Mouse (Mus musculus): Measurements from ENCODE around the gene Mrtfa. TPM values are rescaled to one million over a fixed set of nuclear protein-coding genes. Genes with fewer than 3 reads are reported as not detected.

The Mrtfa gene
- polyA plus RNA-seq, 1 experiment, result 2.7 TPM

DNA sequence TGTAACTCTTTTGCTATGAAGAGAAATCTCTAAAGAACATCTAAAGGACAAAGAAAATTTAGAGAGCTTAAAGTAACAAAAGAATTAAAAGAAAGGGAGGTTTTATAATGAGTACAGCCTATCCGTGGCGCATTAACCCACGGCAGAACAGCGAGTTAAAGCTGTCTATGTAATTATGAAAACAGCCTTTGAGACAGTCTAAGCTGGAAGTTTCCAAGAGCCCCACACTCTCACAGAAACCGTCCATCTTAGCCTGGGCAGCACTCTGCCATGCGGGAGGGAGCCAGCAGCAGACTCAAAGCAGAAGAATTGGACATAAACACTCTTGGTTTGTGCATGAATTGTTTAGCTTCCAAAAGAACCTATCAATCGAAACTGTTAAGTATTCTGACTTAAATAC, 103.0 kb downstream of the Mrtfa start:
- H3K4me1 ChIP-seq (ENCODE audit: control insufficient read depth, insufficient read depth, insufficient read length, low read length), result peaks cover 6% of the 10 kb centered on the region
- no peak overlapping the region for H3K4me3 ChIP-seq (ENCODE audit: insufficient read depth, low read depth, low read length)
- 0 out of 2 replicates have a peak overlapping the region, but pooled peaks have one; percentile 13 for H3K27ac ChIP-seq (replicated peaks; ENCODE audit: low read depth, low read length)

DNA sequence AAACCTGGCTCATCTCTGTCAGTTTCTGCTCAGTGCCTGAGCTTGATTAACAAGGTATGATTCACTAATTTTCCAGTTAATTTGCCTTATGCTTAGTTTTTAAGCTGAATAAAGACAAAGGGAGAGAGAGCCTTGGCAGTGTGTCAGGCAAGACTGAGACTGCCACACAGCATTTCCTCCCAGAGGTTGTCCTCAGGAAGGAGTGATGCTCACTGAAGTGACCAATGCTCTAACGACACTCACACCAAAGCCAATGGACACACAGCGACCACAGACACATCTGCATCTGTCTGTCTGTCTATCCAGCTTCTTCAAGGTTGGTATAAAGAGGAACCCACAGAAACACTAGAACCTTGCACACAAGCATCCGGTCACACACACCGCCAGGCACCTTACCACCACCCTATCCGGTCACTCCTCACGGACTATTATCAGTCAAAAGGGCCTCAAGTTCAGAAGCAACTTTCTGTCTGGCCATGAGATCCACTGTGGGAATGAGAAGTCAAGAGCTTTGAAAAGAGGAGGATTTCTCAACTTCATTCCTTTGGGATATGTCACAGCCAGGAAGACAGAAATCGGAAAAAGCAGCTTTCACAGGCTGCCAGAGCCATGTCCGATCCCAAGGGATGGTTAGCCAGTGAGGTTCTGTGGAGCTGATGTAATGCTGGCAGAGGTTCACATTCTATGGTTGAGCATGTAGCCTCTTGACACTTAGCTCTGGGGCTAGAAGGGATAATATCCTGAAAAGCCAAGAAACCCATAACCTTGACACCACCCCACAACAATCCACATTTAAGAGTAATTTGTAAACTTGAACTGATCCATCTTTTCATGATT, 103.7 kb downstream of the Mrtfa start:
- H3K27ac ChIP-seq (replicated peaks; ENCODE audit: low read depth, low read length), result peak overlapping the region; percentile 30
- peaks cover 6% of the 10 kb centered on the region for H3K4me1 ChIP-seq (ENCODE audit: control insufficient read depth, insufficient read depth, insufficient read length, low read length)
- H3K4me3 ChIP-seq (ENCODE audit: insufficient read depth, low read depth, low read length), result no peak overlapping the region

DNA sequence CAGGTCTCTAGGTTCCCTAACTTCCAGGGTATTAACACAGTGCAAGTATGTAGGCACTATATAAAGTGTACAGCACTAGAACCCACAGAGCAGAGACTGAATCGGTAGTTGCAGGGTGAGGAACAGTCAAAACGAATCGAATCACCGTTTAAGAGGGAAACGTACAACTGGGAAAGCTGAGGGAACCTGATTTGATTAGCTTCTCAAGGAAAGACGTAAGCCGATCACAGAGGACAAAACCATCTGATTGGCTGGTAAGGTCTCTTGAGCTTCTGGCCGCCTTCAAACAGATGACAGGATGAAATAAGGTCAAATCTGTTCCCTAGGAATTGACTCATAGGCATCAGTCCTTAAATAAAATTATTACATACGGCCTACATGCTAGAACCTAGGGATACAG, 106.7 kb downstream of the Mrtfa start:
- H3K4me1 ChIP-seq (ENCODE audit: control insufficient read depth, insufficient read depth, insufficient read length, low read length), result peaks cover 11% of the 10 kb centered on the region
- peak overlapping the region; percentile 74 for H3K27ac ChIP-seq (replicated peaks; ENCODE audit: low read depth, low read length)
- no peak overlapping the region for H3K4me3 ChIP-seq (ENCODE audit: insufficient read depth, low read depth, low read length)

DNA sequence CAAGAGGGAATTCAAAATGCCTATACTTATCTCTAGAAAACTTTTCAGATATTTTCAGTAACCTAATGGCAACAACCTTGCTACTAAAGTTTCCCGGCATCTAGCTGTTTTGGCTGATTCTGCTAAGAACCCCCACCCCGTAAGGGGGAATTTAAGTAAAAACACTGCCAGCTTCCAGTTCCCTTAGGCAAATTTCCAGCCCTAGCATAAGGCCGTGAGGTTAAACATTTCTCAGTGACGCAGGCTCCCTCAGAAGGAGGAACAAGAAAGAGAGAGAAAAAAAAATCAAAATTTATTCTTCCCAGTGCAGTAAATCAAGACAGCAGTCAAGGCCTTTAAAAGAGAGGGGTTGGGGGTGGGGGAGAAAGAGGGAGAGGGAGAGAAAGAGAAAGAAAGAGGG, 107.3 kb downstream of the Mrtfa start:
- peaks cover 11% of the 10 kb centered on the region for H3K4me1 ChIP-seq (ENCODE audit: control insufficient read depth, insufficient read depth, insufficient read length, low read length)

DNA sequence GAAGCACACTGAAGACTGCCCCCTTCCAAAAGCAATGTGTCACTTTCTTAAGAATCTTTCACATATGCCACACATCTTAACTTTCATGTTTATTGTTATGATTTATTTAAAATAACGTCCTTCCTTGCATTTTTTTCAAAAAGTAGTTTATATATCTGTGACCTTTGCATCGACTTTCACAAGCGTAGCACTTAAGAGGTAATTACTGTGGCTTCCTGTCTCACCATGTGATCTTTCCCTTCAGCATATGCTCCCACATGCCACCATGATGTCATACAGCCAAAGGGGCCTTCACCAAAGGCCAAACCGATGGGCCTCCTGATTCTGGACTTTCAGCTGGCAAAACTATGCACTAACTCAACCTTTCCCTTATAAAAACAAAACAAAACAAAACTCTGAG, 109.3 kb downstream of the Mrtfa start:
- Histone ChIP-seq H3K27ac (replicated peaks; ENCODE audit: low read depth, low read length) (no peak overlapping the region), H3K4me3 (ENCODE audit: insufficient read depth, low read depth, low read length) (no peak overlapping the region), H3K4me1 (ENCODE audit: control insufficient read depth, insufficient read depth, insufficient read length, low read length) (peaks cover 4% of the 10 kb centered on the region; the same call in 1 of the 2 replicates)

More for the DNA sequence above, 107.3 kb downstream of the Mrtfa start:
- Histone ChIP-seq H3K27ac (replicated peaks; ENCODE audit: low read depth, low read length) (peak overlapping the region; percentile 74), H3K4me3 (ENCODE audit: insufficient read depth, low read depth, low read length) (no peak overlapping the region)

DNA sequence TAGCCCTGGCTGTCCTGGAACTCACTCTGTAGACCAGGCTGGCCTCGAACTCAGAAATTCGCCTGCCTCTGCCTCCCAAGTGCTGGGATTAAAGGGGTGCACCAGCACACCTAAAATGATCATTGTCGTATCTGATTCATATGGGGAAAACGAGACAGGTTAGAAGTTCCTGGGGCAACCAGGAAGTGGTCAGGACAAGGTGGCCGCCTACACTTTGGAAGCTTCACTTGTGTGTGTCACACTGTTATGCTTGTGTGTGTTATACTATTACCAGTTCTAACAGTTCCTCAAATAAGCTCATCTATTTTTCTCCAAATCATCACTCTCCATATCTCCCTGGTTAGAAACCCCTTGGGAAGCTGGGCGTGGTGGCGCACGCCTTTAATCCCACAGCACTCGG, 110.2 kb downstream of the Mrtfa start:
- H3K4me1 ChIP-seq (ENCODE audit: control insufficient read depth, insufficient read depth, insufficient read length, low read length), result peaks cover 4% of the 10 kb centered on the region; the same call in 1 of the 2 replicates

DNA sequence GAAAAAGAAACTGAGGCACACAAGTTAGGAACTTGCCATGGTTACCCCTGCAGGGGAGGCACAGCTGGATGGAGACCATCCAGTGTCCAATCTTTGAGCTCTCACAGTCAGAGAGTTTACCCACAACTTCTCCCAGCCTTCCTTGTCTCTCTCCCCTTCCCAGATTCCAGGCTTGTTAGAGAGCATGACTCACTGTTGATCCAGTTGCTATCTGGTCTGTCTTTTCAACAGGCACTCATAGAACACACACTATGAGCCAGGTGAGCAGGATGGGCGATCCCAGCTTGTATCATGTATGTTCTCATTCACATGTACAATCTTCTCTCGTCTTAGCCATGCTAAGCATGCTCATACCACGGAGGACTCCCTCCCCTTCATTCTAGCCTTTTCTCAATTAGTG, 111.3 kb downstream of the Mrtfa start:
- peaks cover 4% of the 10 kb centered on the region; the same call in 1 of the 2 replicates for H3K4me1 ChIP-seq (ENCODE audit: control insufficient read depth, insufficient read depth, insufficient read length, low read length)

More for the DNA sequence above, 110.2 kb downstream of the Mrtfa start:
- Histone ChIP-seq H3K4me3 (ENCODE audit: insufficient read depth, low read depth, low read length) (no peak overlapping the region), H3K27ac (replicated peaks; ENCODE audit: low read depth, low read length) (no peak overlapping the region)

DNA sequence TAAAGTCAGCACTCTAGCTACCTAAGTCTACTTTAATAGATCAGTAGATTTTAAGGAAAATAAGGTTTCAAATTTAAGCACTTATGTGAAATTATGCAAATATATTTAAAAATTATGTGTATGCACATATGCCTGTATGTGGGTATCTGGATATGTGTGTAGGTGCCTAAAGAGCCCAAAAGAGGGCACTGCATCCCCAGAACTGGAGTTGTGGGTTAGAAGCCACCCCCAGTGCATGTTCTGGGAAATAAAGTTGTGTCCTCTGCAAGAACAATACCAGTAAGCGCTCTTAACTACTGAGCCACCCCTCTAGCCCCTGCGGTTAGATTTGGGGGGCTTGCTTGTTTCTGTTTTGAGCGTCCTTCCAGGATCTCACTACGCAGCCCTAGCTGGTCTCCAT, 113.0 kb downstream of the Mrtfa start:
- H3K4me1 ChIP-seq (ENCODE audit: control insufficient read depth, insufficient read depth, insufficient read length, low read length), result peaks cover 4% of the 10 kb centered on the region; the same call in 1 of the 2 replicates
- H3K4me3 ChIP-seq (ENCODE audit: insufficient read depth, low read depth, low read length), result no peak overlapping the region
- no peak overlapping the region for H3K27ac ChIP-seq (replicated peaks; ENCODE audit: low read depth, low read length)

More for the DNA sequence above, 111.3 kb downstream of the Mrtfa start:
- Histone ChIP-seq H3K4me3 (ENCODE audit: insufficient read depth, low read depth, low read length) (no peak overlapping the region), H3K27ac (replicated peaks; ENCODE audit: low read depth, low read length) (no peak overlapping the region)

DNA sequence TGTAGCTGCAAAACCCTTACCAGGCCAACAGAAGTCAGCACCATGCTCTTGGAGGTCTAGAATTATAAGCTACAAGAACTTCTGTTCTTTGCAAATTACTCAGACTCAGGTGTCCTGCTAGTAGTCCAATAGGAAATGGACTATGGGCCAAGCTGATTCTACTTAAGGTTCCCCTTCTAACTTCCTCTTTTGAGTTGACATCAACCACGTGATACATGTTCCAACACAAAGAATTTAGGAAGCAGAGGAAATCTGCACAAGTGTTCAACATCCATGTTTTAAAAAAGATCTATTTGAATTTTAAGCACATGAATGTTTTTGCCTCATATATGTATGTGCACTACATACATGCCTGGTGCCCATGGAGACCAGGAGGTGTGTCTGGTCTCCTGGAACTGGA, 116.0 kb downstream of the Mrtfa start:
- 0 out of 2 replicates have a peak overlapping the region, but pooled peaks have one; percentile 31 for H3K27ac ChIP-seq (replicated peaks; ENCODE audit: low read depth, low read length)
- no peak overlapping the region for H3K4me3 ChIP-seq (ENCODE audit: insufficient read depth, low read depth, low read length)
- H3K4me1 ChIP-seq (ENCODE audit: control insufficient read depth, insufficient read depth, insufficient read length, low read length), result no peaks in the 10 kb centered on the region

DNA sequence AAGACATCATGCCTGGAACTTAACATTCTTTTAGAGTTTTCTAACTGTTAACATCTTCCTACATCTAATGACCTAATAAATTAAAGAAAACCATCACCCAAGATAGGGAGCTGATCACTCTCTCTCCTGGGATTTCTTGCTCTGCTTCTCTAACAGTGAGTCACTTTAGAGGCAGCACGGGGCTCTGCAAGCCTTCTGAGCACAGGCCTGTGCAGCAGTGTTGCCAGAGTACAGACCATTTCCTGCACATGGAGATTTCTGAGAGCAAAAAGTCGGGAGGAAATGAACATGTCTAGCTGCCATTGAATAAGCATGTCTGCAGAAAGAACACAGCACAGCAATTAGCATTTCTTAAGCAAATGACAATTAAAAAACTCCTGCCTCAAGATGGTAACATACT, 116.8 kb downstream of the Mrtfa start:
- Histone ChIP-seq H3K4me1 (ENCODE audit: control insufficient read depth, insufficient read depth, insufficient read length, low read length) (no peaks in the 10 kb centered on the region), H3K27ac (replicated peaks; ENCODE audit: low read depth, low read length) (0 out of 2 replicates have a peak overlapping the region, but pooled peaks have one; percentile 31), H3K4me3 (ENCODE audit: insufficient read depth, low read depth, low read length) (no peak overlapping the region)

DNA sequence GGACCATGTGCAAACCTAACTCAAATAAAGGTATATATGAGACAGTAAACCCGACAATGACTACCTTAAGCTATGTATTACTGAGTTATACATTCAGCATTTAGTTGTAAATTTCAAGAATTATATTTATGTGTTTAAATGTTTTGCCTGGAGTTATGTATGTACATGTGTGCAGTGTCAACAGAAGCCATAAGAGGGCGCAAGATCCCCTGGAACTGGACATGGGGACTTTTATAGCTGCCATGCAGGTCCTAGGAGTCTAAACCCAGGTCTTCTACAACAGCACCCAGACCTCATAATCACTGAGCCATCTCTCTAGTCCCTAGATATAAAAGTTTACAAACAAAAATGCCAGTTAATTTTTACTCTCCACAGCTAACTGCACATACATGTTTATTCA, 117.8 kb downstream of the Mrtfa start:
- Histone ChIP-seq H3K4me3 (ENCODE audit: insufficient read depth, low read depth, low read length) (no peak overlapping the region), H3K27ac (replicated peaks; ENCODE audit: low read depth, low read length) (no peak overlapping the region), H3K4me1 (ENCODE audit: control insufficient read depth, insufficient read depth, insufficient read length, low read length) (no peaks in the 10 kb centered on the region)

DNA sequence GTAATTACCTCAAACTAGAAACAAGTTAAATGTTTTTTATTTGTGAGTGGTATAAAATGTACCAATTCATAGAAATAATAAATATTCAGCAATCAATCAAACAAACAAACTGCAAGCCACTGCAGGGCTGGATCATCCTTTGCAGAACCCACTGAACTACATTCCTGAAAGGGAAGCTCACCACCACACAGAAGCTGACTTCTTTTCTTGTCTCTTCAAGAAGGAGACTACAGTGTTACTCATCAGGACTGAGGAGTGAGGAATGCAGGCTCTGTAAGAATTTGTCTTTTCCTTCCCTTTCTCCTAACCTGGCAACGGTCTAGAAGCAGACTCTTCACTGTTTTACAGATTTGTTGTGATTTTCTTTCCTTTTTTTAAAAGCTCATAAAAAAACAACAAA, 120.1 kb downstream of the Mrtfa start:
- no peak overlapping the region for H3K4me3 ChIP-seq (ENCODE audit: insufficient read depth, low read depth, low read length)
- H3K27ac ChIP-seq (replicated peaks; ENCODE audit: low read depth, low read length), result no peak overlapping the region
- H3K4me1 ChIP-seq (ENCODE audit: control insufficient read depth, insufficient read depth, insufficient read length, low read length), result no peaks in the 10 kb centered on the region

DNA sequence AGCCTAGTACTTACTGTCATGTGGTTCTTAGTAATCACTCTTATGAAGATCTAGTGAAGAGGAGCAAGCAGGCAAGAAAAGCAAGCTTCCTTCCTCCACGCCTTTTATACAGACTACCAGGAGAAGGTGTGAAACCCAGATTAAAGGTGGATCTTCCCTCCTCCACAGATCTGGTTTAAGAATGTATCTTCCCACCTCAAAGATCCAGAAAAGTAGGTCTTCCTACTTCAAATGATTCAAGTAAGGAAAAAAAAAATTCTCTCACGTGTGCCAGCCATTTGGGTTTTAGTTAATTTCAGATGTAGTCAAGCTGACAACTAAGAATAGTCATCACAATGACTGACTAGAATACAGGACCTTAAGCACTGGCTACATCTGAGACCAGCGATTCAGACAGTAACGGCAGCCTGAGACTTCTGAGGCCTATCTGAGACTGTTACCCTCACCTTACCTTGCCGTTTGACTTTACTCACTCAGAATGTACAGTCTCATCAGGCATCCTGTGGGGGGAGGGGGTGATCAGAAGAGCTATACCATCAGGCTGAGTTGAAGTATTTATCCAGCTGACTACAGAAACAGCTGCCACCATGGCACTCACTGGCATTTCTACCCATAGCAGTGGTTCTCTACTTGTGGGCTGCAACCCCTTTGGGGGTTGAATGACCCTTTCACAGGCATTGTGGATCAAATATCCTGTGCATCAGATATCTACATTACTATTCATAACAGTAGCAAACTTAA, 121.7 kb downstream of the Mrtfa start:
- H3K4me3 ChIP-seq (ENCODE audit: insufficient read depth, low read depth, low read length), result no peak overlapping the region
- H3K4me1 ChIP-seq (ENCODE audit: control insufficient read depth, insufficient read depth, insufficient read length, low read length), result no peaks in the 10 kb centered on the region
- no peak overlapping the region for H3K27ac ChIP-seq (replicated peaks; ENCODE audit: low read depth, low read length)

DNA sequence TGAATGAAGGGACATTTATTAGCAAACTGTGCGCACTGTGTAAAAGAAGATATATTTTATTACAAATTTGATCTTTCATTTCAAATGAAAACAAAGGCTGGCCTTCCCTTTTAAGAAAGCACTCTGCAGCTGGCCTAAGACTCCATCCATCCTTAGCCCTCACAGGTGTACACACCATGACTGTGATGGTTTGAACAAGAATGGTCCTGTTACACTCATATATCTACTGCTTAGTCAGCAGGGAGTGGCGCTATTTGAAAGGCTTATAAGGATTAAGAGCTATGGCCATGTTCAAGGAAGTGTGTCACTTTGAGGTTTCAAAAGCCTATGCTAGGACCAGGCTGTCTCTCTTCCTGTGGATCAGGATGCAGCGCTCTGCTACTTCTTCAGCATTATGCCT, 122.8 kb downstream of the Mrtfa start:
- Histone ChIP-seq H3K27ac (replicated peaks; ENCODE audit: low read depth, low read length) (no peak overlapping the region), H3K4me3 (ENCODE audit: insufficient read depth, low read depth, low read length) (no peak overlapping the region), H3K4me1 (ENCODE audit: control insufficient read depth, insufficient read depth, insufficient read length, low read length) (no peaks in the 10 kb centered on the region)

DNA sequence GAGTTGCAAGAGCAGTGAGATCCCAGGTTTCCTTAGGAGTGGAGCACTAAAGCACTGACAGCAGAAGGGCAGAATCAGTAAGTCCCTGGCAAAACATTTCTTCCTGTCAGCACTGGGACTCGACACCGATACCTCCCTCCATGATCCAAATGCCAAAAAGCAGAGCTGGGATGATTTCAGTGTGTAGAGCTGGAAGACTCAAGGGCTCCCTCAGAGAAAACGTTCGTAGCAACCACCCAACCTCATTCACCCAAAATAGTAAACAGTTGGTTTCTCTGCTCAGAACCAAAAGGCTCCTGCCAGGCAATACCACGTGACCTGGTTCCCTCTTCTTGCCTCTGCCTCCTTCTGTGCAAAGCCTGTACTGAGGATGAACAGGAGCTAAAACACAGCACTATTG, 123.6 kb downstream of the Mrtfa start:
- H3K4me1 ChIP-seq (ENCODE audit: control insufficient read depth, insufficient read depth, insufficient read length, low read length), result no peaks in the 10 kb centered on the region
- H3K4me3 ChIP-seq (ENCODE audit: insufficient read depth, low read depth, low read length), result no peak overlapping the region
- H3K27ac ChIP-seq (replicated peaks; ENCODE audit: low read depth, low read length), result no peak overlapping the region

All from brown adipose tissue, adult 24 weeks (tissue).